Mouse (Mus musculus) liver, postnatal 0 days (tissue): ENCODE measurements around the gene Slc1a4.

Experiments used
- CTCF ChIP-seq: sonication (generic); IDR thresholded peaks from 2 replicates; pipeline ENCODE4 v1.5.1; 2016; ENCODE audit warnings: antibody characterized with exemption, low read depth
- EP300 ChIP-seq: IDR thresholded peaks from 2 replicates; pipeline ENCODE4 v1.6.1; 2016; ENCODE audit warnings: antibody characterized with exemption, low read depth, mild to moderate bottlenecking

DNA sequence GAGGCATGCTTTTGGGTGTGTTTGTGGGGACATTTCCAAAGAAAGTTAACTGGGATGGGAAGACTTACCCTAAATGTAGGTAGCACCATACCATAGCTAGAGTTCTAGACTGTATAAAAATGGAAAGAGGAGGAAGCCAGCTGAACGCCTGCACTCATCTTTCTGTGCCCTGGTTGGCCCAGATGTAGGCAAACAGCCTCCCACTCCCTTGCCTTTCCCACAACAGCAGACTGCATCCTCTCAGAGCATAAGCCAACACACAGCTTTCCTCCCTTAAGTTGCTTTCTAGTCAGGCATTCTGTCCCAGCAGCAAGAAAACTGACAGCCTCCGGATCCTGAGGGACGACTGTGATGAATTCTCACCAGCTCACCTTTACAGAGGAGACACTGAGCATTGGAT lies 25.1 kb downstream of the Slc1a4 start:
- TF ChIP-seq EP300, result no peak
- no peak for TF ChIP-seq CTCF
